Mouse (Mus musculus) bone marrow, adult 2 months (tissue): ENCODE results near the gene Prcp. TPM values are rescaled to one million over a fixed set of nuclear protein-coding genes. Genes with fewer than 3 reads are reported as not detected.

Experiments
- H3K27ac ChIP-seq: fragments of 200-500 bp; 2 replicates; pipeline ENCODE4 v1.5.1; 2012; ENCODE audit warnings: low read depth, mild to moderate bottlenecking, control low read depth, inconsistent platforms, low read length; ENCODE audit not compliant: control insufficient read depth, poor library complexity, insufficient read depth
- H3K4me1 ChIP-seq: fragments of 200-500 bp; 2 replicates; pipeline ENCODE4 v1.6.1; 2011; ENCODE audit warnings: low read length; ENCODE audit not compliant: control insufficient read depth, insufficient read depth
- H3K4me3 ChIP-seq: fragments of 200-500 bp; replicated peaks from 2 replicates; pipeline ENCODE3; 2011; ENCODE audit warnings: mild to moderate bottlenecking, low read depth, low read length, control low read depth; ENCODE audit not compliant: control insufficient read depth
- CTCF ChIP-seq: fragments of 200-500 bp; IDR thresholded peaks from 2 replicates; pipeline ENCODE4 v1.5.1; 2011; ENCODE audit warnings: low read length, control low read depth; ENCODE audit not compliant: control insufficient read depth, insufficient read depth
- POLR2A ChIP-seq: fragments of 200-500 bp; IDR thresholded peaks from 2 replicates; pipeline ENCODE4 v1.6.1; 2011; ENCODE audit warnings: low read depth, mild to moderate bottlenecking, control low read depth, low read length, borderline replicate concordance; ENCODE audit not compliant: control insufficient read depth
- WGBS: fragments of 180-500 bp; shearing (Covaris S2); methylation state at CpG from one replicate; pipeline ENCODE4 v1.1.7; 2018; 5-methylcytosine and 5-hydroxymethylcytosine counted together
- polyA plus RNA-seq: library from polyadenylated mRNA; stranded (reverse); fragments of >200 nt; gene quantifications from 2 replicates; pipeline ENCODE4 v1.2.4, GENCODE M21; 2011; ENCODE audit warnings: low replicate concordance; ENCODE audit not compliant: missing spikeins, insufficient read depth, insufficient read length

Gene Prcp
- polyA plus RNA-seq, 1 experiment = 34.1 TPM

DNA sequence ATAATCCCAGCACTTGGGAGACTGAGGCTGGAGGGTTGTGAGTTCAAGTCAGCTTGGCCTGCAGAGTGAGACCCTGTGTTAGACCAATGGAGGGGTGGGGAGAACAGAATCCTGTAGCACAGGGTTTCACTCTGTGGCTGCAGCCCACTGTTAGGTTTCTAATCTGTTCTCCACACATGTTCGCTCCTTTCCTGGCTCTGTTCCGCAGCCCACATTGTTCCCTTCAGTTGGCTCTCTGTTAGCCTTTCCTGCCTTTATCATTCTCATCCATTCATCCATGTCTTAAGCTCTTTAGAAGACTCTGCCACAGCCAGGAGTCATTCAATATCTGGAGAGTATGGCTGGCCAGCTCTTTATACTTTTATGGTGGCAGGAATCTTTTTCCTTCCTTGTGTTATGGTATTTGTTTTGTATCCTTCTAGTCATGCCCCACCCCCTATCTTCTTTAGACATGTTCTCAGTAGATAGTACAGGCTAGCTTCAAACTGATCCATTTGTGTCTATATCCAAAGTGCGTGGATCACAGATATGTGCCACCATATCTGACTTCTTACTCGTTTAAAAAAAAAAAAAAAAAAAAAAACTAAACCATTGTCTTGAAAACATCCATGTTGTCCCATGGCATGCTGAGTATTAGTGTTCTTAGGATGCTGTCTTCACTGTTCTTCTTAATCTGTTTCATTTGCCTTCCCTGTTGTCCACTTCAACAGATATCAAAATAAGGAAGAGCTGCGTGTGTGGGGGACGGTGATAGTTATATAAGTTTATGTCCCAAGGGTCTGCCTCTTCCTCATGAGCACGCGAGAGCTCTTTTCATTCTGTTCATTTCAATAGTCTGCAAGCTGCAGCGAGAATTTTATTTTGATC lies 9.8 kb downstream of the Prcp start:
- WGBS = 66% methylated on average over 9 of the region's 9 CpGs
- H3K4me3 ChIP-seq = no peak overlapping the region
- peaks cover 4% of the 10 kb centered on the region for H3K4me1 ChIP-seq
- peak overlapping the region; percentile 5; the same call in 1 of the 2 replicates for H3K27ac ChIP-seq
- TF ChIP-seq CTCF (no peak), POLR2A (no peak)

GRCm38 (mm10) chr7:92884998-92885660 lies 10.9 kb downstream of the Prcp start:
- WGBS = 75% methylated on average over 6 of the region's 6 CpGs
- TF ChIP-seq POLR2A (no peak), CTCF (no peak)
- Histone ChIP-seq H3K4me1 (peaks cover 4% of the 10 kb centered on the region), H3K27ac (peak overlapping the region; percentile 48; the same call in 1 of the 2 replicates), H3K4me3 (no peak overlapping the region)

GRCm38 (mm10) chr7:92886801-92887200 lies 12.5 kb downstream of the Prcp start:
- peaks cover 4% of the 10 kb centered on the region for H3K4me1 ChIP-seq
- no peak overlapping the region for H3K4me3 ChIP-seq
- WGBS = 64% methylated on average over 7 of the region's 7 CpGs
- no peak for TF ChIP-seq POLR2A
- TF ChIP-seq CTCF = no peak
- H3K27ac ChIP-seq = peak overlapping the region; percentile 12

DNA sequence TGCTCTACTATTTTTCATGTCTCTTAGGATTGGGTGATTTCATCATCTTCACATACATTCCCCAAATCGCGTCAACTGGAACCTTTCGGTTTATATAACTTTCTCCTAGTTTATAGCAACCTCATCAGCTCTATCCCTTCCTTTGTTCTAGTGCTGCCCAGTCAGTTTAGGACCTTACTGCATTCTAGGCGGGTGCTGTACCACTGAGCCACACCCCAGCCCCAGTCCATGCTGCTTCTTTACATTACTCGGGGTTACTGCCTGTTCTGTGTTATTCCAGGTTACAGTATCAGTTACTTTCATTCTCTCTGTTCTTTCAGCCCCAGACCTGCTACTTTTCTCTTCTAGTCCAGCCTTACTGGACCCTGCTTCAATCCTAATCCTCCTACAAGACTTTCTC lies 13.0 kb downstream of the Prcp start:
- H3K27ac ChIP-seq = no peak overlapping the region
- 85% methylated on average over 5 of the region's 5 CpGs for WGBS
- peaks cover 2% of the 10 kb centered on the region; the same call in 1 of the 2 replicates for H3K4me1 ChIP-seq
- no peak overlapping the region for H3K4me3 ChIP-seq
- no peak for TF ChIP-seq CTCF
- no peak for TF ChIP-seq POLR2A

DNA sequence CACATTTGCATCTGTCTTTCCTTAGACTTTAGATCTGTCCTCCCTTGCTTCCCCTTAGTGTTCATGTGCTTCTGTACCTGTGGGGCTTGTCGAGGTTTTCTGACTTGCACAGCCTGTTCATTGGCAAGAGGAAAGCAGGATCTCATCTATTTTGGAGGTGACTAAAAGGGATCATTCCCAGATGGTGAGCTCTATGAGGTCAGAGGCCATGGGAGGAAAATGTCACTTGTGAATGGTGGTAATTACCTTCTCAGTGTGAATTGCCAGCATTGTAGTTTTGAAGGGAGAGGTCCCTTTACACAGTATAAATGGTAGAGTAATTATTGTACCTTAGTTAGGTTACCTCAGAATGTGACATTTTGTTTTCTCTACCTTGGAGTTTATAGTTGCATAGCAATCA lies 15.9 kb downstream of the Prcp start:
- Histone ChIP-seq H3K4me1 (peaks cover 2% of the 10 kb centered on the region; the same call in 1 of the 2 replicates), H3K27ac (no peak overlapping the region), H3K4me3 (no peak overlapping the region)
- TF ChIP-seq CTCF (no peak), POLR2A (no peak)
- 74% methylated on average over 1 of the region's 1 CpGs for WGBS

GRCm38 (mm10) chr7:92890618-92891230 lies 16.5 kb downstream of the Prcp start:
- Histone ChIP-seq H3K27ac (no peak overlapping the region), H3K4me1 (peaks cover 2% of the 10 kb centered on the region; the same call in 1 of the 2 replicates), H3K4me3 (no peak overlapping the region)
- TF ChIP-seq CTCF (no peak), POLR2A (no peak)
- WGBS = 88% methylated on average over 4 of the region's 4 CpGs

DNA sequence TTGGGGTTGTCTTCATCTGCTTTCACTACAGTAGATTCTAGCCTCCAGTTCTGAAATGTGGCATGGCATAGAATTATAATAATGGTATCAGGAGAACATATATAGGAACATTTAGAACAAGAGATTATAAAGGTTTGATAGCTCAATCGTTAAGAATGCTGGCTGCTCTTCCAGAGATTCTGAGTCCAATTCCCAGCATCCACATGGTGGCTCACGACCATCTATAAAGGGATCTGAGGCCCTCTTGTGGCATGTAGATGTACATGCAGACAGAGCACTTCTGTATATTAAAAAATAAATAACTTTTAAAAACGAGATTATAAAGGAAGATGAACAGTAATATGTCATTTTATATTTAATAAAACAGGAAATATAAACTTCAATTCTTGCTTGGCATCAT lies 19.2 kb downstream of the Prcp start:
- Histone ChIP-seq H3K27ac (no peak overlapping the region), H3K4me1 (no peaks in the 10 kb centered on the region), H3K4me3 (no peak overlapping the region)
- 32% methylated on average over 3 of the region's 3 CpGs for WGBS
- TF ChIP-seq CTCF = 0 out of 2 replicates have a peak, but pooled peaks have one; percentile 6
- TF ChIP-seq POLR2A = no peak

DNA sequence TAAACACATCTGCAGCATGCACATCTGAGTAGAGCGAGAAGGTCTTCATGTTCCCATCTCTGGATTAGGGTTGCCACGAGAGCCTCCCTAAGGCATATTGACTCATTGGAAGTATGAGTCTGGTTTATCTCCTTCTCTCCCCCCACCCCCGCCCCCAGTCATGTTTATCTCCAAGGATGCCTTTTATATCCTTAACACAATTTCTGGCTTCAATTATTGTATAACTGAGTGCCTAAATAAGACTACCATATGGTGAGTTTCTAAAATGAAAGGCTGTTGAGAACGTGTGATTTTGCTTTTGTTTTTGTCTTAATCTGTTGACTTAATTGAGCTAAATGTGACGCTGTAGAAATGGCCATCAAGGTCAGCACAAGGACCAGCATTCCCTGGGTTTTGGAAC lies 21.8 kb downstream of the Prcp start:
- Histone ChIP-seq H3K4me1 (no peaks in the 10 kb centered on the region), H3K4me3 (no peak overlapping the region), H3K27ac (no peak overlapping the region)
- WGBS = 73% methylated on average over 5 of the region's 5 CpGs
- TF ChIP-seq CTCF = no peak
